Mouse (Mus musculus): ENCODE measurements around the gene Gm3839. TPM values are rescaled to one million over a fixed set of nuclear protein-coding genes. Genes with fewer than 3 reads are reported as not detected.
"Not testable (repeated sequence)": the region's sequence is repeated elsewhere in the genome, so short reads cannot be mapped to it uniquely, and the experiment has no call there.

Gm3839 gene
- total RNA-seq (2021) = 1 to 10 TPM; 1.2 to 2.6 TPM

DNA sequence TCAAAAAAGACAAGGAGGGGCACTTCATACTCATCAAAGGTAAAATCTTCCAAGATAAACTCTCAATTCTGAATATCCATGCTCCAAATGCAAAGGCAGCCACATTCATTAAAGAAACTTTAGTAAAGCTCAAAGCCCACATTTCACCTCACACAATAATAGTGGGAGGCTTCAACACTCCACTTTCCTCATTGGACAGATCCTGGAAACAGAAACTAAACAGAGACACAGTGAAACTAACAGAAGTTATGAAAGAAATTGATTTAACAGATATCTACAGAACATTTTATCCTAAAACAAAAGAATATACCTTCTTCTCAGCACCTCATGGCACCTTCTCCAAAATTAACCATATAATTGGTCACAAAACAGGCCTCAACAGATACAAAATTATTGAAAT, at the start of gene Gm3839:
Gene Gm3839 (minus strand): TSS at position 101 of the 400 bp plus-strand sequence.
- DNase-seq; intact Hi-C loops (cut with DNase I): not testable (repeated sequence)

DNA sequence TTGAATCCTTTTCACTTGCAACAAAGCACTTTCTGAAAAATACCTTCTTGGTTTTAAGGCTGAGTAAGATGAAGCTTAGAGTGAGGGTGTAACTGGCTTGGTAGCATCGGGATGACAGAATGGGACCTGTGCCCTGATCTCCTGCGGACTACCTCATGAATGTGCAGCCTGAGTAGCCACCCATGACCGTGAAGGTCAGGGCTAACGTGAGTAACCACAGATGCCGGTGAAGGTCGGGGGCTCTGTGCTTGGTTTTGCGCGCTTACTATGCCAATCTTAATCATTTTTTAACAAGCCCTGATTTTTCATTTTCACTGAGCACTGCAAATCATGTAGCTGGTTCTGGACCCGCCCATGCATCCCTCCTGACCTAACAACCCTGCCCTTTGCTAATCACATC, 49.1 kb upstream of the Gm3839 start:
- intact Hi-C loops (cut with DNase I) = loop anchor here (10.0 kb wide), 1 partner anchor 739 kb away; no protein-coding TSS in a partner anchor
- DNase-seq = no peak

DNA sequence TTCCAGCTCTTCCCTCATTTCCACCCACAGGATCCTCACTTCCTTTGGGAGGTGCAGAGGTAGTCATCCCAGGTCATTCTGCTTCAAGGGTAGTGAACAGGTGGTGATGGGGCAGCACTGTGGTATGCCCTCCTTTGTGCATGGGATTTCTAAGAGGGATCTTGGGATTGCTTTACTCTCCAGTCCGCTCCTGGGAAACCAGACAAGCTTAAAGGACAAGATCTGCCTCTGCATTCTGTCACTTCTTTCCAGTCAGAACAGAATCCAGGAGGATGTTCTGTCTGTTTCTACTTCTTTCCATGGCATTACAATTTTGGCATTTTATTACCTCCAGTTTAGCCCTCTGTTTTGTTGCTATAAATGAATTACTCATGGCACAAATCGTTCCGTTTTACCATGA, 21.3 kb upstream of the Gm3839 start:
- DNase-seq = no peak
- intact Hi-C loops (cut with DNase I) = no loop called here

DNA sequence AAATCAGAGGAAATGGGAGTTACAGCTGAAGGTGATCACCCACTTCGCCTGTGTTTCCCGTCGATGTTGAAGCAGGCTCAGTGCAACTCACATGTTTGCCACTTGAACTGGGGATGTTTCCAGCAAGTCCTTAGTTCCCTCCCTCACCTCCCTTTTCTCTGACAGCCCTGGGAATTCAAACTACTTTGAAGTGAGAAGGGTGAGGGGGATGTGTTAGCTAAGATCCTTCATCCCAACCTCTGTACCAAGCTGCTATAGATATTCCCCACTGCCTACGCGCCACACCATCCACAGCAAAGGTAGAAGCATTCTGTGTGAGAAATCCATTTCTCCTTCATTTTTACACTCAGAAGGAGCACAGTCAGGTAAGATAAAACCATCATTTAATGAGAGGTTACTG, 18.7 kb upstream of the Gm3839 start:
- intact Hi-C loops (cut with DNase I) = no loop called here
- DNase-seq = no peak

DNA sequence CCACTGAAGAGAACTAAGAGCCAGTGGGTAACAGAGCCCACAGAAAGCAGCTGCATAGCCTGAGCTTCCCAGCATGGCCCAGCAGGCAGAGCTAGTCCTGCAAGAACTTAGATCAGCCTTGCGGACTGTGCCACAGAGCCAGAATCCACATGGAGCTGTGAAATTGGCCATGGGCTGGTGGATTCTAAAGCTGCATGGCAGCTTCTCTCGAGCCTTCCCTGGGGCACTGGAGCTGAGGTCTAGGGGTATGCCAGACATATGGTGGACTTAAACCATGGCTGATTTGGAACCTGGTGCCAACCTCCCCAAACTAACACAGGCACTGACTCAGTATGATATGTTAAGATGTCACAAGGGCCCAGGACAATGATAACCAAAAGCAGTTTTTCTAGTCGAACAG, 10.4 kb downstream of the Gm3839 start:
- intact Hi-C loops (cut with DNase I) = no loop called here

DNA sequence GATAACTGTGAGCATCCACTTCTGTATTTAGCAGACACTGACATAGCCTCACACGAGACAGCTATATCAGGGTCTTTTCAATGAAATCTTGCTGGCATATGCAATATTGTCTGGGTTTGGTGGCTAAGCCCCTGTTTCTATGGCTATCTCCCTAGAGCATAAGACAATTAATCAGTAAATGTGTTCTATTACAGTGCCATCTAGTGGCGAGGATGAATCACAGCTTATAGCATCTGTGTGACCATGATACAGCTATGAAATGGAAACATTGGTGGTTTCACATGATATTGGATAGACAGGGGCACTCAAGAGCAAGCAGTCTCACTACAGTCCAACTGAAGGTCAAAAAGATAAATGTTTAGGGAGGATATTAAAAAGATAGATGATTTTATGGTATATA, 26.5 kb downstream of the Gm3839 start:
- no peak for DNase-seq
- intact Hi-C loops (cut with DNase I) = no loop called here

More for the DNA sequence above, 10.4 kb downstream of the Gm3839 start:
- DNase-seq = no peak

DNA sequence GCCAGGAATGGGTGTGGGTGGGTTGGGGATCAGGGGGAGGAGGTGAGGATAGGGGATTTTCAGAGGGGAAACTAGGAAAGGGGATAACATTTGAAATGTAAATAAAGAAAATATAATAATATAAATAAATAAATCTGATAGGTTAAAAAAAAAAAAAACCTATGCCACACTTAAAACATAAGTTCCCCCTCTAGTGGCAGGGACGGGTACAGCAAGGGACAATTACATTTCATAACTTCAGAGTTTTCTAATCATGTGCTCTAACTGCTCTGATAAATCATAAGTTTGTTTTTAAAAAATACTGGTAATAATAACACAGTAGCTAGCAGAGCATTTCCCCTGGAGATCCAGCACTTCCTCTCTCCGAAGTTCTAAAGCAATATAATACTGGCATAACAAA, 49.4 kb downstream of the Gm3839 start:
- intact Hi-C loops (cut with DNase I) = loop anchor here (10.0 kb wide), 2 partner anchors 838 to 1912 kb away; no protein-coding TSS in a partner anchor
- DNase-seq = peak in 1 of 2 experiments; percentile 44

DNA sequence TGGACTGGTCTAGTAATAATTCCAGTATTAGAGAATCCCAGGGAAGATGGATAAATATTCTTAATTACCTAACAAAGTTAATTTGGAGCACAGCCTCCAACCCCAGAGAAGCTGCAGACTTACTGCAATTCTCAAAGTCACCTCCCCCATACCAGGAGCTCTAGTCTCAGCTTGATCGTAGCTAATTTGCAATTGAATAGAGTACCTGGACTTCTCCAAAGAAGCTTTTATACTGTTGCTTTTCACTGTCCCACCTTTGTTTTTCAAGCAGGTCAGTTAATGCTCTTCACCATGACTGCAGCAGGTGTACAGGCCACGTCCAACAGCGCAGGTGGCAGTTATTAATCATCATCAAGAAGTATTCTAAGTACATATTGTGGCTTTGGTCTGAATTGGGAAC, 68.6 kb downstream of the Gm3839 start:
- intact Hi-C loops (cut with DNase I); DNase-seq: not testable (repeated sequence)

DNA sequence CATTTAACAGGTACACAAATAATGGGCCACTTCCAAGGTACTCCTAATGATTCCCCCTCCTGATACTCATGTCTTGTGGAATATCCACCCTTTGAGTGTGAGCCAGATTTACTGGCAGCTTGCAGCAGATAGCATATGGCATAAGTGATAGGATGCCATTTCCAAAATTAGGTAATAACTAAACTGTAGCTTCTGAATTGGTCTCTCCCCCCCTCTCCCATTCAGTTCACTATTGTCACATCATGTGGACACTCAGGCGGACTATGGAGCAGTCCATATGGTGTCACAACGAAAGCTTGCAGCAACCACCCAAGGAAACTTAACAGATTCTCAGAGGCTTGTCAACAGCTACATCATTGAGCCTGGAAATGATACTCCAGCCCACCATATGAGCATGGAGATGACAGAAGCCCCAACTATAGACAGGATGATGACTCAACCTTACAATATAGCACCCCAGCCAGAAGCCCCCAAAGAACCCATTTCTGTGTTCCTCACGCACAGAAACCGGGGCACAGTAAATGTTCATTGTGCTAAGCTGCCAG, 99.3 kb downstream of the Gm3839 start:
- intact Hi-C loops (cut with DNase I) = no loop called here
- no peak for DNase-seq

DNA sequence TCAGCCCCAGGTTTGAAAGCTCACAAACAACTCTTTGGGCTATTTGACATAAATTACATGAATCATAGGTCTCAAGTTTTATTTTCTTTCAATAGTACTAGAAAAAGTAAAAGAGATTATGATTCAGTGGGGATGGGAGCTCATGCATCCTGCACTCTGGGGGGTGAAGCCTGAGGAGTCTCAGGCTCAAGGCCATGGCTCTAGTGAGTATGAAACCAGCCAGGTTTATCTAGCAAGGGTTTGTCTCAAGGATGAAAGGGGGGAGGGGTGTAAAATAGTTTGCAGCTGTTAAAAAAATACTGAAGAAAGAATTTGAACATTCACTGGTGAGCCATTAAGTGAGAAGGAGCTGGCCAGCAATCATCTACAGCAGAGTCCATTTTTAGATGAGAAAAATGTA, 108.5 kb downstream of the Gm3839 start:
- intact Hi-C loops (cut with DNase I) = no loop called here
- DNase-seq = no peak

DNA sequence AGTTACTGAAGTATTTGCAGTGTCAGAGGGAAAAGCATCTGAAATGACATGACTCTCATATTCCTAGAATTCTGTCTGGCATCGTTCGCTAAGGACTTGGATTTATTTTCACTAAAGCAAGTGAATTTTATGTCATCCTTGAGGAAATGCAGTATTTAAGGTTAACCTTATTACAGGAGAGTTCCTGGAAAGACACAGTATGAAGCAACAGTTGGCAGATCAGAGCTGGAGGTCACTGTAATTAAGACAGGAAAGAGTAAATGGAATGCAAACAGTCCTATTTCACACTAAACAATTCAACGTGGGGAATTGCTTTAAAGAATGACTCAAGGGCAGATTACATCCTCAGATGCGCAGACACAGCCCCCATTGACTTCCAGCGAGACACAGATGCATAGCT, 112.0 kb downstream of the Gm3839 start:
- no peak for DNase-seq
- intact Hi-C loops (cut with DNase I) = no loop called here

DNA sequence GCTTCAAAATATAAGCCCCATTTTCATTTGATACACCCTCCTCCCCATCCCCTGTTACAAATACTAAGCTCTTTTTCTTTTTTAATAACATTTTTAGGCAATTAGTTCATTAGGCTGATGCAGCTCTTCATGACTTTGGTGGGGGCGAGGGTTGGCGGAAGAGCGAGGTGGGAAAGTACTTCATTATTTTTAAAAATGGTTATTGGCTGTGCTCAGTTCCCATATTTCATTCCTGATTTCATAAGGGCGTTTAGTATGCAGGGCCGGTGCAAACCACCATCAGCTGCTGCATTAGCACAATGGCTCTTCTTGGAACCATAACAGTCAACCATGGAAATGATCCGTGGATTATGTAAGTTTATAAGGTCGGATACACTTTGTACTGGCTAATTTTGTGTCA, 124.4 kb downstream of the Gm3839 start:
- DNase-seq = no peak

More for the DNA sequence above, 124.4 kb downstream of the Gm3839 start:
- intact Hi-C loops (cut with DNase I) = no loop called here

Small RNA genes within 50 kb of the gene (microRNA-seq; reads per million reads assigned to microRNA genes)
- 0 reads per million in 2 experiments for gene Mir5124b (ENCODE audit: borderline number of aligned reads in 2 of 2)

Other genes starting within 250 kb of the Gm3839 start
- 1 to 10 TPM; 1.6 to 2.7 TPM for gene Fhit, start 194.7 kb downstream of the Gm3839 start, total RNA-seq (2021)
- gene Ptprg, start 196.8 kb upstream of the Gm3839 start, total RNA-seq (2021) = 10 to 100 TPM; 51.9 to 66.2 TPM